Mouse (Mus musculus): ENCODE results near the gene St8sia1. TPM values are rescaled to one million over a fixed set of nuclear protein-coding genes. Genes with fewer than 3 reads are reported as not detected.

St8sia1 gene
- polyA plus RNA-seq, 1 experiment = 1.9 TPM

DNA sequence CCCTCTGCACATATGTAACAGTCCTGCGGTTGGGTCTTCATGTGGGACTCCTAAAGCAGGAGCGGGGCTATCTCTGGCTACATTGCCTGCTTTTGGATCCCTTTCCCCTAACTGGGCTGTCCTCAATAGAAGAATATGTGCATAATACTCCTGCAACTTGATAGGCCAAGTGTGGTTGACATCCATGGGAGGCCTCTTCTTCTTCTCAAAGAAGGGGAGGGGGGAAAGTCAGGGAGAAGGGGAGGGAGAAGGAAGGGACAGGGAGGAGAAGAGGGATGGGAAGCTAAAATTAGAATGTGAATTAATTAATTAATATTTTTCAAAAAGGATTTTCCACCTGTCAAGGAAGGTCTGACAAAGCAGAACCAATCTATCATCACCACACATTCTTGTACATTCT lies 97.2 kb downstream of the St8sia1 start:
- Histone ChIP-seq H3K27me3 (ENCODE audit: control insufficient read depth, insufficient read depth, low read length) (no peaks in the 10 kb centered on the region), H3K4me1 (ENCODE audit: control insufficient read depth, insufficient read depth, insufficient read length) (peaks cover 10% of the 10 kb centered on the region), H3K4me3 (ENCODE audit: extremely low read depth, insufficient read depth, insufficient read length) (no peak overlapping the region), H3K36me3 (ENCODE audit: control insufficient read depth, insufficient read depth, low read length) (no peaks in the 10 kb centered on the region), H3K27ac (ENCODE audit: insufficient read depth, low read length) (no peak overlapping the region)
- DNase-seq (ENCODE audit: low read depth in 1 of 2, low spot score in 2 of 2) = no peak
- TF ChIP-seq POLR2A (IDR thresholded peaks at IDR 0.05; ENCODE audit: low read depth, low read length) = no peak
- TF ChIP-seq CTCF (IDR thresholded peaks at IDR 0.05; ENCODE audit: extremely low read depth, insufficient read depth, insufficient read length, insufficient replicate concordance) = no peak
- 97% methylated on average over 2 of the region's 2 CpGs for WGBS

- no peak for DNase-seq (ENCODE audit: low read depth in 1 of 2, low spot score in 2 of 2)
- Histone ChIP-seq H3K4me3 (ENCODE audit: extremely low read depth, insufficient read depth, insufficient read length) (no peak overlapping the region), H3K36me3 (ENCODE audit: control insufficient read depth, insufficient read depth, low read length) (no peaks in the 10 kb centered on the region), H3K27ac (ENCODE audit: insufficient read depth, low read length) (no peak overlapping the region), H3K4me1 (ENCODE audit: control insufficient read depth, insufficient read depth, insufficient read length) (peaks cover 9% of the 10 kb centered on the region), H3K27me3 (ENCODE audit: control insufficient read depth, insufficient read depth, low read length) (no peaks in the 10 kb centered on the region)
- TF ChIP-seq POLR2A (IDR thresholded peaks at IDR 0.05; ENCODE audit: low read depth, low read length) = no peak
- WGBS = 27% methylated on average over 6 of the region's 6 CpGs
Measured at GRCm38 (mm10) chr6:142865199-142865598, 99.1 kb downstream of the St8sia1 start.

DNA sequence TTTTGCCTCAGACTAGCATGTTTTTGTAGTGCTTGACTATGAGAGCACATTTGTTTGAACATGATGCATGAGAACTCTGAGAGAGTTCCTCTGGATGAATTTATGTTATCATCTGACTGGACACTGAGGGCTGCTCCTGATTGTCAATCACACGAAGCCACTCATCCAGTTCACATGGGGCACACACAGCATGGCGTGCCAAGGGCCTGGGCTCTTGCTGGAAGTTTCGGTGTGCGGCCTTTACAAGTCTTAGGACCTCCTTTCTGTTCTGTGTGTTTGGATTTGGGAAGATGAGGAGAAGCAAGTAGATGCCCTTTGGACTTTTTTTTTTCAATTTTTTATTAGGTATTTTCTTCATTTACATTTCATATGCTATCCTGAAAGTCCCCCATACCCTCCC lies 100.4 kb downstream of the St8sia1 start:
- TF ChIP-seq CTCF (IDR thresholded peaks at IDR 0.05; ENCODE audit: extremely low read depth, insufficient read depth, insufficient read length, insufficient replicate concordance) = no peak
- no peak for TF ChIP-seq POLR2A (IDR thresholded peaks at IDR 0.05; ENCODE audit: low read depth, low read length)
- Histone ChIP-seq H3K4me3 (ENCODE audit: extremely low read depth, insufficient read depth, insufficient read length) (no peak overlapping the region), H3K4me1 (ENCODE audit: control insufficient read depth, insufficient read depth, insufficient read length) (peaks cover 8% of the 10 kb centered on the region), H3K36me3 (ENCODE audit: control insufficient read depth, insufficient read depth, low read length) (no peaks in the 10 kb centered on the region), H3K27me3 (ENCODE audit: control insufficient read depth, insufficient read depth, low read length) (no peaks in the 10 kb centered on the region), H3K27ac (ENCODE audit: insufficient read depth, low read length) (no peak overlapping the region)
- no peak for DNase-seq (ENCODE audit: low read depth in 1 of 2, low spot score in 2 of 2)
- 89% methylated on average over 4 of the region's 4 CpGs for WGBS

DNA sequence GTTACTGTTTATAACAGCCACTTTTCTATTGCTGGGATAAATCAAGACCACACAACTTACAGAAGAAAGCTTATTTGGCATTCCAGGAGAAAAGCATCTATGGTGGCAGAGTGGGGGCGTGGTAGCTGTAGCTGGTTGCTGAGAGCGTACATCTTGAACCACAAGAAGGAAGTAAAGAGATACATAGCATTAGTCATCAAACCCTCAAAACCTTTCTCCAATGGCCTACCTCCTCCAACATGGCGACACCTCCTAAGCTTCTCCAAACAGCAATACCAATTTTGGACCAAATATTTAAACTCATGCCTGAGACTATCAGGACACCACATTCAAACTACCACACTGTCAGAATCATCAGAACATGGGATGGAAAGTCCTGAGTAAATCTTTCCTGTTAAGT lies 102.0 kb downstream of the St8sia1 start:
- 47% methylated on average over 3 of the region's 3 CpGs for WGBS
- Histone ChIP-seq H3K36me3 (ENCODE audit: control insufficient read depth, insufficient read depth, low read length) (no peaks in the 10 kb centered on the region), H3K4me3 (ENCODE audit: extremely low read depth, insufficient read depth, insufficient read length) (no peak overlapping the region), H3K27me3 (ENCODE audit: control insufficient read depth, insufficient read depth, low read length) (no peaks in the 10 kb centered on the region), H3K4me1 (ENCODE audit: control insufficient read depth, insufficient read depth, insufficient read length) (peaks cover 4% of the 10 kb centered on the region), H3K27ac (ENCODE audit: insufficient read depth, low read length) (no peak overlapping the region)
- DNase-seq (ENCODE audit: low read depth in 1 of 2, low spot score in 2 of 2) = no peak
- TF ChIP-seq POLR2A (IDR thresholded peaks at IDR 0.05; ENCODE audit: low read depth, low read length) (no peak), CTCF (IDR thresholded peaks at IDR 0.05; ENCODE audit: extremely low read depth, insufficient read depth, insufficient read length, insufficient replicate concordance) (no peak)

DNA sequence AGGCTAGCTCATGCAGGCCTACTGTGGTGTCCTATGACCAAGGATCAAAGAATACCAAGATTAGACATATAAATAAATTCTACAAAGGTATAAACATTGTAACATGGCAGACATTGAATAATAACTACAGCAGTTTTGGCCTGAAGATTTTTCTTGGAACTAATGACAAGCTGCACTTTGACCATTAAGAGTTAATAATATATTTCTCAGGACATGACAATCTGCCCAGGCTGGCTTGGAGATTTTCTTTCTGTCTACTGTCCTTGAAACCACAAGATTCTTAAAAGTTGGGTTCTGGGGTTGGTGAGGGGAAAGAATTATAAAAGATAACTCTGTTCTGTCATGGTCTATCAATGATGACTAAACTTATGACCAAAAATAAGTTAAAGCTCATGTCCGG lies 103.9 kb downstream of the St8sia1 start:
- no peak for TF ChIP-seq POLR2A (IDR thresholded peaks at IDR 0.05; ENCODE audit: low read depth, low read length)
- no peak for TF ChIP-seq CTCF (IDR thresholded peaks at IDR 0.05; ENCODE audit: extremely low read depth, insufficient read depth, insufficient read length, insufficient replicate concordance)
- 78% methylated on average over 1 of the region's 1 CpGs for WGBS
- Histone ChIP-seq H3K4me1 (ENCODE audit: control insufficient read depth, insufficient read depth, insufficient read length) (no peaks in the 10 kb centered on the region; the same call in 1 of the 2 replicates), H3K27ac (ENCODE audit: insufficient read depth, low read length) (no peak overlapping the region), H3K27me3 (ENCODE audit: control insufficient read depth, insufficient read depth, low read length) (no peaks in the 10 kb centered on the region), H3K4me3 (ENCODE audit: extremely low read depth, insufficient read depth, insufficient read length) (no peak overlapping the region), H3K36me3 (ENCODE audit: control insufficient read depth, insufficient read depth, low read length) (no peaks in the 10 kb centered on the region)
- DNase-seq (ENCODE audit: low read depth in 1 of 2, low spot score in 2 of 2) = no peak

- Histone ChIP-seq H3K4me3 (ENCODE audit: extremely low read depth, insufficient read depth, insufficient read length) (no peak overlapping the region), H3K36me3 (ENCODE audit: control insufficient read depth, insufficient read depth, low read length) (no peaks in the 10 kb centered on the region), H3K4me1 (ENCODE audit: control insufficient read depth, insufficient read depth, insufficient read length) (no peaks in the 10 kb centered on the region; the same call in 1 of the 2 replicates), H3K27me3 (ENCODE audit: control insufficient read depth, insufficient read depth, low read length) (no peaks in the 10 kb centered on the region), H3K27ac (ENCODE audit: insufficient read depth, low read length) (no peak overlapping the region)
- WGBS = 86% methylated on average over 4 of the region's 4 CpGs
- no peak for DNase-seq (ENCODE audit: low read depth in 1 of 2, low spot score in 2 of 2)
- TF ChIP-seq POLR2A (IDR thresholded peaks at IDR 0.05; ENCODE audit: low read depth, low read length) (no peak), CTCF (IDR thresholded peaks at IDR 0.05; ENCODE audit: extremely low read depth, insufficient read depth, insufficient read length, insufficient replicate concordance) (no peak)
Measured at GRCm38 (mm10) chr6:142859946-142860345, 104.3 kb downstream of the St8sia1 start.

DNA sequence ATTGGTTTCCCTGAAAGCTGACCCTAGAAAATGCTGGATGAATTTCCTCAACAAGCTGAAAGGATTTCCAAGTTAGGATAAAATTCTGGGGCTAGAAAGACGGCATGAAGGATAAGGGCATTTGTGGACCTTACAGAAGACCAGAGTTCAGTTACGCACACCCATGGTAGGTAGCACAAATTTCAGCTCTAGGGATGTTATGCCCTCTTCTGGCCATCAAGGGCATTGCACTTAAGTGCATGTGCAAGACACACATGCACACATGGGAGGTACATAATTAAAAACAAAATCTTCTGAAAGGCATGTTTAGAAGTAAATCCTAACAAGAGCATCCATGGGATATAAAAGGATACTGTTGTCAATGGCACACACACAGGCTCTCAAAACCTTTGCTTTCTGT lies 105.3 kb downstream of the St8sia1 start:
- Histone ChIP-seq H3K27me3 (ENCODE audit: control insufficient read depth, insufficient read depth, low read length) (no peaks in the 10 kb centered on the region), H3K36me3 (ENCODE audit: control insufficient read depth, insufficient read depth, low read length) (no peaks in the 10 kb centered on the region), H3K4me1 (ENCODE audit: control insufficient read depth, insufficient read depth, insufficient read length) (no peaks in the 10 kb centered on the region; the same call in 1 of the 2 replicates), H3K4me3 (ENCODE audit: extremely low read depth, insufficient read depth, insufficient read length) (no peak overlapping the region), H3K27ac (ENCODE audit: insufficient read depth, low read length) (no peak overlapping the region)
- WGBS = 94% methylated on average over 2 of the region's 2 CpGs
- DNase-seq (ENCODE audit: low read depth in 1 of 2, low spot score in 2 of 2) = no peak
- TF ChIP-seq POLR2A (IDR thresholded peaks at IDR 0.05; ENCODE audit: low read depth, low read length) = no peak

Measured in spleen, adult 2 months (tissue).